Comparison of ENCODE assay signal across 8 mouse cellular contexts in the genomic region with DNA sequence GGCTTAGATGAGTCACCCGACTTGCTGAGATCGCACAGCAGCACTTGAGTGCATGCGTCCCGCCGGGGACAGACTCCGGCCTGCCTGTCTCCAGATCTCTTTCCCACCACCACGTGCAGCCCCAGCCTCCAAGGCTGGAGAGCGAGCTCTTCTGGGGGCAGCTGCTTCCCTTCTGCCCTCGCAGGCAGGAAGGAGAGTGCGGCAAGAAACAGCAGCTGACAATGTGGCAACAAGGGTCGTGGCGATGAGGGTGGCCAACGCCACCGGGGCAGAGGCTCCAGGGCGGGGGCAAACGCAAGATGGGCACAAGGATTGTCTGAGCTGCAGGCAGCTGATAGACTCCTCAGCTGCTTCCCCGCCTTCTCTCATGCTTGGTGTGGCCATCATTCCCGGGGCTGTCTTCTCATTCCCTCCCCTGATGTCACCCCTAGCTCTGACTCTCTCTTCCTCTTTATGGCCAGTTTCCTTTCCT. TPM values are rescaled to one million over a fixed set of nuclear protein-coding genes. Genes with fewer than 3 reads are reported as not detected.
A peak's percentile ranks its signal among the peaks of the same experiment; 100 is the strongest.
DNase-seq lines count a peak whose midpoint lies in the region; ATAC-seq and TF ChIP-seq lines count a peak whose summit lies in the region.

No protein-coding gene starts in this region.

- no peak overlapping the region for H3K4me2 ChIP-seq in stomach, embryonic 14.5 days (replicated peaks; ENCODE audit: low read depth, low read length)

- no peak for TF ChIP-seq POLR2A in ES-Bruce4 (IDR thresholded peaks at IDR 0.05; ENCODE audit: insufficient read depth, low read length)

- TF ChIP-seq CTCF in ES-Bruce4 (IDR thresholded peaks at IDR 0.05; ENCODE audit: low read depth, low read length), result no peak

- ATAC-seq in stomach, embryonic 14.5 days (ENCODE audit: insufficient number of reproducible peaks, insufficient read depth, low FRiP score, low read depth), result no peak

- H3K4me1 ChIP-seq in ES-Bruce4 (ENCODE audit: control insufficient read depth, insufficient read depth, low read length), result peaks cover 6% of the 10 kb centered on the region
- peaks cover 60% of the 10 kb centered on the region for H3K4me1 ChIP-seq in stomach, embryonic 14.5 days (ENCODE audit: control insufficient read depth, insufficient read depth, low read length)

- 39% methylated on average over 18 of the region's 18 CpGs for WGBS in stomach, embryonic 14.5 days

- H3K4me3 ChIP-seq in ES-Bruce4 (ENCODE audit: low read depth, low read length), result peak overlapping the region; percentile 32
- H3K4me3 ChIP-seq in stomach, embryonic 14.5 days (ENCODE audit: low read depth, low read length), result no peak overlapping the region

- intact Hi-C loops in gastrocnemius, postnatal 14 days (cut with DNase I; ENCODE audit: low total_unique reads), result no loop called here

- no peaks in the 10 kb centered on the region for H3K36me3 ChIP-seq in ES-Bruce4 (ENCODE audit: control insufficient read depth, insufficient read depth, low read length, poor library complexity, severe bottlenecking)
- H3K36me3 ChIP-seq in stomach, embryonic 14.5 days (ENCODE audit: control insufficient read depth, insufficient read depth, low read length), result no peaks in the 10 kb centered on the region

- peak overlapping the region; percentile 98 for H3K27ac ChIP-seq in ES-Bruce4 (ENCODE audit: insufficient read depth, low read length)
- peak overlapping the region; percentile 99 for H3K27ac ChIP-seq in stomach, embryonic 14.5 days (ENCODE audit: low read length)

- H3K9me3 ChIP-seq in ES-Bruce4 (replicated peaks; ENCODE audit: control insufficient read depth, insufficient read depth, low read length, poor library complexity, severe bottlenecking), result no peaks in the 10 kb centered on the region
- H3K9me3 ChIP-seq in stomach, embryonic 14.5 days (ENCODE audit: control insufficient read depth, low read depth, low read length), result no peaks in the 10 kb centered on the region

- peak; percentile 70 for DNase-seq in gastrocnemius, postnatal 14 days
- no peak for DNase-seq in gastrocnemius, adult 18-20 months (ENCODE audit: low spot score)
- DNase-seq in heart, adult 9 months (ENCODE audit: low spot score in 2 of 2), result peak; percentile 51 to 69
- peak; percentile 83 for DNase-seq in liver
- DNase-seq in adipocyte (ENCODE audit: low spot score), result no peak
- DNase-seq in ovary, postnatal 14 days (ENCODE audit: low spot score), result no peak

- no peaks in the 10 kb centered on the region for H3K27me3 ChIP-seq in ES-Bruce4 (ENCODE audit: control insufficient read depth, insufficient read depth, low read length, poor library complexity, severe bottlenecking)
- H3K27me3 ChIP-seq in stomach, embryonic 14.5 days (ENCODE audit: control insufficient read depth, insufficient read depth, low read length), result no peaks in the 10 kb centered on the region

- TF ChIP-seq EP300 in ES-Bruce4 (IDR thresholded peaks at IDR 0.05; ENCODE audit: insufficient read depth, low read depth, low read length), result no peak

- peak overlapping the region; percentile 83 for H3K9ac ChIP-seq in ES-Bruce4 (ENCODE audit: low read depth, poor library complexity, severe bottlenecking)
- H3K9ac ChIP-seq in stomach, embryonic 14.5 days (replicated peaks; ENCODE audit: low read depth, low read length), result peak overlapping the region; percentile 18; the same call in 1 of the 2 replicates

RNA-seq across cellular contexts. Expression of a gene that starts 18.4 kb away (rescaled TPM):
- total RNA-seq in gastrocnemius, postnatal 14 days (2021), result 10 to 100 TPM; 57.0 to 63.3 TPM
- total RNA-seq in gastrocnemius, adult 18-20 months (2021), result 10 to 100 TPM; 18.5 to 20.1 TPM
- 181 and 185 TPM in 2 replicates for polyA plus RNA-seq in ES-Bruce4 (2011; ENCODE audit: insufficient read depth, insufficient read length, low read depth, missing spikeins)
- 425 and 428 TPM in 2 replicates for polyA plus RNA-seq in stomach, embryonic 14.5 days (2014; fragmentation: Nextera tagmentation; extraction: Ambion mirVana)

RNA-seq across cellular contexts. Expression of a gene that starts 21.2 kb away (rescaled TPM):
- 10 to 100 TPM in 1 of 2 experiments, 1 to 10 TPM in 1; 9.5 to 10.2 TPM for total RNA-seq in gastrocnemius, postnatal 14 days (2021)
- 10 to 100 TPM in 1 of 2 experiments, 1 to 10 TPM in 1; 9.2 to 12.1 TPM for total RNA-seq in gastrocnemius, adult 18-20 months (2021)
- 45.5 and 46.6 TPM in 2 replicates for polyA plus RNA-seq in ES-Bruce4 (2011; ENCODE audit: insufficient read depth, insufficient read length, low read depth, missing spikeins)
- polyA plus RNA-seq in stomach, embryonic 14.5 days (2014; fragmentation: Nextera tagmentation; extraction: Ambion mirVana), result 24.5 and 27.3 TPM in 2 replicates

Comparison
In these comparisons a context has a peak if more than half of its experiments do, and no peak if none do; other contexts are left out.
1. DNase-seq: peak in gastrocnemius, postnatal 14 days (single experiment), heart, adult 9 months (2 of 2) and liver (single experiment); none in gastrocnemius, adult 18-20 months (single experiment), adipocyte (single experiment) and ovary, postnatal 14 days (single experiment).